Mouse (Mus musculus): ENCODE measurements around the gene Gm10320.
A peak's percentile ranks its signal among the peaks of the same experiment; 100 is the strongest.

Gene Gm10320

DNA sequence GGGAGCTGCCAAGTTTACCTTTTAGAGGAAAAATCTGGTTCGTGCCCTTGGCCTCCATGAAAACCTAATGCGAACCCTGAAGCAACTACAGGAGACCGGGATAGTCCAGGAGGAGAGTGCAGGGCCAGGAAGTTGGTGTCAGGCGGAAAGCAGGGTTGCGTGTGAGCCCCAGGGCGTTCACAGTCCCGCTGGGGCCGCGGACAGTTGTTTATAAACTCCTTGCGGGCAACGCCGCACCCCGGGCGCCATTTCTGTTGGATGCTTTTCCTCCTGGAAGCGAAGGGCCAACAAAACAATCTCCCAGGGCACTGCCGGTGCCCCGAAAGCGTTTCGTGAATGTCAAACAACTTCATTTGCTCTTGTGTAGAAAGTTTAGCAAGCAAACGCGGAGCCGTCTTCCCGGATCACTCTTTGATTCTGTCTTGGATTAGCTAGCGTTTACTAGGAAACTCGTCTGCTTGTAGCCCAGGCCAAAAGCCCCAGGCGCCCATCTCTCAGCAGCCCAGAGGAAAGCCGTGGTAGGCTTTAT lies 11.1 kb upstream of the Gm10320 start:
- no peak for DNase-seq

DNA sequence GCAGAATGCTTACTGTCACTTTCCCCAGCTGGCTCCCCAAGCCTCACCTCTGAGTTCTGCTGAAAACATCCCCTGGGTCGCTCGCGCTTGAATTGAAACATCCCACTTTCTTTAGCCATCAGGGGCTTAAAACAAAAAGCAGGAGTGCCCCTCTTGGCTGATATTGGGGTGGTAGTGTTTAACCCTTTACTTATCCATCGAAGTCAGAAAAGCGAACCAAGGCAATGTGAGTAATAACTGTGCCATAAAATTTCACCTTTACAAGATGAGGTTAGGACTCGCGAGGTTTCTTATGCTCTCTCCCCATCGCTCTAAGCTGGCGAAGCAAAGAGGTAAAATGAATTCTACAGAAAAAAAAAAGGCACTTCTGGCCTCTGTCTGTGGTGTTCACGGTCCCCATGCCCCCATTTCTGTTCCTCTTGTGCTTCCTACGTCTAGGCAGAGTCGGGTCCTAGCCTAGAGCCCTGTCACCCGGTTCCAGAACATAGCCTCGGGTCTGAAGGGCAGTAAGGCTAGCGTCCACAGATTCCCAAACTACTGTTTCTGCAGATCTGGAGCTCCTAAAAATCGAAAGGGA lies 10.5 kb upstream of the Gm10320 start:
- DNase-seq: no peak

DNA sequence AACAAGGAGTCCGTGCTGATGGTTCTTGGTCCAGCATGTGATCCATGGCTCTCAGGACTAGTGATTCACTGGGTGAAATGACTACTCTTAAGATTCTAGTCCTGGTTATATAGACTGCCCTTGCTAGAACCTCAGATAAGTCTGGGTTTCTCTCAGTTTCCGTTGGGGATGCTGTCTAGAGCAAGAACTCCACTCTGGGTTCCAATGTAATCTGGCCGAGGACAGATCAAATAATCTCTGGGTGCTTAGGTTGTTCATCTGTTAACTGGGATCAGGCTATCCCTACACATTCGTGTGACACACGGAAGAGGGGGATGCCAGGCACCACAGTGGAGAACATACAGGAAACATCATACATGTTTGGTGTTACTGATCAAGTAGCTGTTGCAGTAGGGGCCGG lies 9.5 kb upstream of the Gm10320 start:
- no peak for DNase-seq

DNA sequence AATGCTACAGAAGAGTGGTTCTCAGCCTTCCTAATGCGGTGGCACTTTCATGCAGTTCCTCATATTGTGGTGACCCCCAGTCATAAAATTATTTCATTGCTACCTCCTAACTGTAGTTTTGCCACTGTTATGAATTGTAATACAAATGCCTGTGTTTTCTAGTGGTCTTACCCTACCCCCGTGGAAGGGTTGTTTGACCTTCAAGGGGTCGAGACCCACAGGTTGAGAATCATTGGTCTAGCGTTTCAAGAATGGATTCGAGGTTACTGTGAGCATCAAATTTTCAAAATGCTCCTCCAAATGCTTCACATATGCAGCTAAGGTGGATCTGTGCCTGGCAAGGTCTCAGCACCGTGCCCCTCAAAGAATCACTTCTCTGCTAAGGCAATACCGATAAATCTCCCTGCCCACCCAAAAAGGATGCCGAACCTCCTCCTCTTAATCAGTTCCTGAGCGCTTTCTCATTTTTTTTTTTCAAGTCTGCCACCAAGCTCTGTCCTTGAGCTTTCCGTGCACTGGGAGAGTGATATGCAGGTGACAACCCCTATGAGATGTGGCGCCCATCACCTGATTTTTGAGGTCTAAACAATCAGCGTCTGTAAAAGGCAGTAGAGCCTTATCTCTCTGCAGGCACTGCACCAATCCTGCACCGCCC lies 8.8 kb upstream of the Gm10320 start:
- DNase-seq: no peak

DNA sequence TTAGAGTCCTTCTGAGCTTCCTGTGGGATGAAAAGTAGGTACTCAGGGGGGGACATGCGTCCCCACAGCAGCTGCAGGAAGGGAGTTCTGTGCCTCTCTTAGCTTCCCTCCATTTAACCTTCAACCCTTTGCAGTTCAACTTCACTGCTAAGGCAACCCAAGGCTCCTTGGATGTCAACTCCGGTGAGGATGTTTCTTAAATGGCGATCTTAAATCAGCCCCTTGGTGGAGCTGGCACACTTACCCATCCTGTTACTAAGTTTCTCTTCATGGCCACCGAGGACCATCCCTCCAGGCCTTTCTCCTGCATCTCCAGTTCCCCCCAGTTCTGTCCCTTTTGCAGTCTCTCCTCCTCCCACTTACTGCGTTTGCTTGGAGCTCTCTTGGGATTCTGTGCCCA lies 6.8 kb upstream of the Gm10320 start:
- no peak for DNase-seq

DNA sequence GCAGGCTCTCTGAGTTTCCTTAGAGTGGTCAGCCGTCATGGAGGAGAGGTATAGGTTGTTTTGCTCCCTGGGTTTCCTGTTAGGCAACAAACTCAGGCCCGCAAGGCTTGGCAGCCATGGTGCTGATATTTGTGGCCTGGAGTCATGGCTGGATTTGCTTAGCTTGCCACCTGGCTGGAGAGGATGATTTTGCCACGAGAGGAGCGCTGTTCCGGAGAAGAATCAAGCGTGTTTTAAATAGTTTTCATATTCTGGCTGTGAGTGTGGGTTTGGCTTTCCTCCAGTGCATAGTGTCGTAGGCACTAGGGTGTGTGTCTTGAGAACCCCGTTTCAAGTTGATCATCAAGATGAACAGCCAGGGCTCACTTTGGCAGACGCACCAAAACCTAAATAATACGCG lies 6.3 kb upstream of the Gm10320 start:
- no peak for DNase-seq

DNA sequence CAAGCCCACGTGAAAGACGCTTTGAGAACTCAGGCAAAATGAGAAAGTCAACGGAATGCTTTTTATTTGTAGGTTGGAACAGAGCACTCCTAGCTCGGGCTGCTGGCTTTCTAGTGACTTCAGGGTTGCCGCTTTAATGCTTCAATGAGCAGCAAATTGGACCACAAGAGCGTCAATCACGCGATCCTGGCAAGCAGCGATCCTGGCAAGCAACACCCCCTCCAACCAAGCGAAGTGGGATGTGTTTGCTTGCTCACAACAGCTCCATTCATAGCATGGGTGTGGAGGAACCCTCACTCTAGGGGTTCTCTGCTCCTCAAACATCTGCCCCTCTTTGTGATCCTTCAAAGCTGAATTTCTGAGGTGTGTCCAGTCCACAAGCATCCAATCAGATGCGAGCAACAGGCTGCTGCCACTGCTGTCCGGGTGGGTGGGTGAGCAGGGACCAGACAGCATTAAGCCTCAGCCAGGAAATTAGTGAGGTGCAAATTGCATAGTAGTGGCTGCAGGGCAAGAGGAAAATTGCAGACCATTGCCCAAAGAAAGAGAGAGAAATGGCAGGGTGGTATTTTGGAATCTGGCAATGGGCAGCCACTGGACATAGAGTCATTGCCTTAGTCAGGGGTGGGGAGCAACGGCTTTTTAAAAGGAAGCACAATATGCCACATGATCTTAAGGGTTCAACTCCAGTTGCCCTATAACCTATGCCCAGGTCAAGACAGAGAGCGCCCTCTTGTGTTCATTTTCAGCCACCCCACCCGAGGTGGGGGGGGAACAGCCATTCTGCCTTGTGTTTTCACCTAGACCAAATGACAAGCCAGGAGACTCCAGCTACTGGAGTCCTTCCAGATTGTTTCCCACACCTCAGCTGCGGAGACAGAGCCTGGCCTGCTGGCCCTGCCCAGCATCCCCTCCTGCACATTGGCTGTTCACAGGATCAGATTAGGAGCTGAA lies 5.4 kb upstream of the Gm10320 start:
- no peak for DNase-seq

DNA sequence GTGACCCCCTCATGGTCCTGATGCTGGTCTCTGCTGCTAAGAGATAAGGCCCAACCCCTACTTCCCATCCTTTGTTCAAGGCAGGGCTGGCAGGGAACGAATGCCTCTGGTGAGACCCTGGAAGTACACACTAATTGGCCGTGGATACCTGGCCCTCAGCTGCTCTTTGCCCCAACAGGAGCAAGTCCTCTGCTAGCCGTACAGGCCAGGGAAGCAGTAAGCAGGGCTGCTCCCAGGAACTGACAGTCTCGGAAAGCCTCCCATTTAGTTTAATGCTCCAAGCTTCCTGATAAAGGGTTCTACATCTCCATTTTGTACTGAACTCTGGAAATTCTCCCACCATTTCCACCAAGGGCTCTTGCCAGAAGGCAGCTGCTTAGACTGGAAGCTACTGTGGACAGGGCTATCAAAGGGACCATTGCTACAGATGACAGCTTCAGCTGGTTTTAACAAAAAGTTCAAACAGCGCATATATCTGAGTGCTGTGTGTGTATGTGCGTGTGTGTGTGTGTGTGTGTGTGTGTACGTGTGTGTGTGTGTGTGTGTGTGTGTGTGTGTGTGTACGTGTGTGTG lies 2.8 kb upstream of the Gm10320 start:
- no peak for DNase-seq

DNA sequence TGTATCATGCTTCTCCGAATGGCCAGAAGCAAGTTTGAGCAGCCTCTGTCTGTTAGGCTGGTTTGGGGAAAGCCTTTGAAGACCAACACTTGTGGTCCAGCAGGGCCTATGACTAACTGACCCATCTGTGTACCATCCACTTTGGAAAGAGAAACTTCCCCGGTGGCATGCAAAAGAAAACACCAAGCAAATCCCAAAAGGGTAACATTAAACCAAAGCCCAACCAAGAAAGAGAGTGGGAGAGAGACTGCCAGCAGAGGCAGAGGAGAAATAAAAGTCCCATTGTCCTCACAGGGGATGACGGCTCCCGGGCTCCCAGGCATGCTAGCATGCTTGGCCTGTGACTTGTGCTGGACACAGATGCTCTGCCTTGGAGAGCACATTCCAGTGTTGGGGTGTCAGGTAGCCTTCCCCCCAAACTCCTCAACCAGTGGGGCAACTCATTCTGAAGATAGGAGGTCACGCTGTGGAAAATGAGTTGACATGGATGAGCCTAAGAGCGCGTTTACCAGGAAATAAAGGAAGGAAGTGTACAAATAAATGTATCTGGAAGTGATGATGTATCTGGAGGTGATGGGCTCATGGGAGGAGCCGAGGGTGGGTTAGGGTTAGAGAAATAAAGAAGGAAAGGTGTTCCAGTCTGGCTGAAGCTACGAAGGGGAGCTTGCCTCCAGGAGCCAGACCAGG lies 911 bp upstream of the Gm10320 start:
- no peak for DNase-seq

DNA sequence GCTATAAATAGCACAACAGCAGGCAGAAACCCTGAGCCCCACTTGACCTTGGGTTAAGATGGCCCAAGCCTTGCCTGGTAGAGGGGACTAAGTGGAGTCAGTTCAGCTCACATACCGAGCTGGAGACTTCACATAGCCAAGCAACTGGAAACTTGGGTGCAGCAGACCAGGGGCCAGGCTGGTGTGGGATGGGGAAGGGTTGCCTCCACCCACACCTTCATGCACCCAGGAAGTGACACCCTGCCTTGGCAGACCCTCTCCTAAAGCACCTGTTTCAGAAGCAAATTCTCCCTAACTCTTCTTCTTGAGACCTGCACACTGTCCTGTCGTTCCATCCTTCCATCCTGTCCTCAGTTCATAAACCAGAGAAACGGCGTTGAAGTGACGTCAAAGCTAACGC lies 5.1 kb downstream of the Gm10320 start:
- DNase-seq: no peak

DNA sequence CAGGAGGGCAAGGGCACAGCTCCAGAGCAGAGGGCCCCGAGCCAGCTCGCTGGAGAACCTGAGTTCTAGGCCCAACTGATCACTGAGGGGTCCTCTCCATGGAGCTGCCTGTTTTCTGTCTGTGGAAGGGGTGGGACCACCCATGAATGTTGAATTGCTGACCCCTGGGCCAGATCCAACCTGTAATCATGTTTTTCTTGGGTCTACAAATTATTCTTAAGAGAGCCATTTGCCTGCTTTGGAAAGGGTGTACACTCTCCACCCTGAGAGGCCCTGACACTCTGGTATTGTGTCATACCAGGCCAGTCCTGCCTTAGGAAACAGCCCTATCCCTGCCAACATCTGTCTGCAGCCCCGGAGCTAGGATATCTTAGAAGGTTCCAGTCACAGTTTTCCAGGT lies 5.6 kb downstream of the Gm10320 start:
- DNase-seq: no peak

DNA sequence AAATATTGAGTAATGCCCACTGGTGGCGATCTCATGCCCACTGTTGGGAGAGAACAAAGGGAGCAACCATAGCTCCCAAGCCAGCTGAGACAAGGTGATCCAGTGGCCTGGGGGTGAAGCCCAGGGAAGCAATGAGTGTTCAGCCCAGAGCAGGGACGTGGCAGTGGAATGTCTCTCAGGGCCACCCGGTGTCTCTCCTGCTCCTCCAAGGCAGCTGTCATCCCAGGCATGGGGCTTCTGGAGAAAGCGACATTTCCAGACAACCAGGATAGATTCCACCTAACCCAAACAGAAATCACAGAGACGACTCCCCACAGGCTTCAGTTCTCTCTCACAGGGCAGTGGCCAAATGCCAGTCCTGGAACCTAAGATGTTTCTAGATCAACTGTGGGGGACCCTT lies 6.4 kb downstream of the Gm10320 start:
- DNase-seq: no peak

DNA sequence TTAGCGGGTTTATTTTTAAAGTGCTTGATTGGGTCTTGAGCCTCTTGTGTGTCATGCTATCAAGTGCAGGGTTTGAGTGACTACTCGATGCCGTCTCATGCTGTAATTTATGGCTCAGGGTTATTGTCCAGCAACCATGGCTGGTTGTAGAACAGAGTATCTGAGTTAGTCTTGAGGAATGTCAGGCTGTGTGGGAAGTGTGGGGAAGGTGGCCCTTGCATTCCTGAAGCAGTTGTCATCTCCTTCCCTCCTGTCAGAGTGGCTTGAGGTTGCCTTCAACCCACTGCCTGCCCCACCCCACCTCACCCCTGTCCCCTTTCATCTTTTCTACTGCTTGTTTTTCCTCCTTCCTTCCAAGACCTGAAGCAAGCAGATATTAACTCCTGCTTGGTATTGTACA lies 13.8 kb downstream of the Gm10320 start:
- DNase-seq: no peak

DNA sequence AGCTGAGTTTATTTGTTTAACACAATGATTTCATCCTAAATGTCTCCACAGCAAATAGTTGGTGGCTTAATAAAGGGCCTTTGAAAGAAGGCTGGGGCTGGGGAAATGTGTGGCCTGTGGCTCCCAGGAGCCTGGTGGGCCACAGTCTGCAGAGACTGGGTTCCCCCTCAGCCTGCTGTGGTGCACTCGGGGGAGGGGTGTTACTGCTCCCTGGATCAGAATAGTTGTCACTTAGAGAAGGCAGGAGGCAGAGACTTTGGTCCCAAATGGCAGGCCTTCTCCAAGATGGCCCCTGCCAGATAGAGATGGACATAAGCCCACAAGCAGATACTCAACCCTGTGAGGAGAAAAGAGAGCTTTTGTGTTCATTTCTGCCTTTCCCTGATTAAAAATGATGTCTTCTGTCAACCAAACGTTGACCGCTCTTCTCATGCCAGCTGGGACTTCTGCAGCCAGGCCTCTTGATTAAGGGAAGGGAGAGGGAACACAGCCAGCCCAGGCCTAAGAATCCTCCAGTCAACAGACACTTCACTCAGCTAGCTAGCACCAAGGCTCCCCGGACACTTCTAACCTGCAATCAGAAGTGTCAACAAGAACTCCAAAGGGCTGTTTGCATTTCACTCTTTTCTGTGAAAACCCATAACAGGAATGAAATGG lies 14.8 kb downstream of the Gm10320 start:
- no peak for DNase-seq

DNA sequence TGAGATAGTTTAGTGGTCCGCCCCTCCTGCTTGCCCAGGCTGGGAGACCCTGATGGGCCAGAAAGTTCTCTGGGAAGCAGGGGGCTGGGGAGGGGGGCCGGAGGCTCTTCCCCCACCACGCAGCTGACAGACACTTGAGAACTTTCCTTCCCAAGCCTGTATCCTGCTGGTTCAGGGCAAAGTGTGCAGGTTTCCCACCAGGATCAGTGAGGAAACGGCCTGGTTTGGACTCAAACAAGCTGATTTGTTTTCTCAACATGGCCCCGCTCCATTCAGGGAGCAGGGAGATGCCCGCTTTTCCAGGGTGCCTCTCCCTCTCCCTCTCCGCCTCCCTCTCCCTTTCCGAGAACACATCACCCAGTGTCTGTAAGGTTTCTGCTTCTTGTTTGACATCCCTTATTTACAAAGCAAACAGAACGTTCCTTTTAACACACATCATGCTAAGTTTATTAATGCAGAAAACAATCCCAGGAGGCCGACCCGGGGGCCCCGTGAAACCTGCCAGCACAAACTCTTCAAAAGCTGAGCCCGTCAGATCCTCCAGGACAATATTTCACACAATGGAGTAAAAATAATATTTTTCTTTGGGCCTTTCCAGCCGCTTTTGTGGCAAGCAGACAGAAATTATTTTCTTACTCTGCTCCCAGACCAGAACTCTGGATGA lies 15.5 kb downstream of the Gm10320 start:
- DNase-seq: no peak

DNA sequence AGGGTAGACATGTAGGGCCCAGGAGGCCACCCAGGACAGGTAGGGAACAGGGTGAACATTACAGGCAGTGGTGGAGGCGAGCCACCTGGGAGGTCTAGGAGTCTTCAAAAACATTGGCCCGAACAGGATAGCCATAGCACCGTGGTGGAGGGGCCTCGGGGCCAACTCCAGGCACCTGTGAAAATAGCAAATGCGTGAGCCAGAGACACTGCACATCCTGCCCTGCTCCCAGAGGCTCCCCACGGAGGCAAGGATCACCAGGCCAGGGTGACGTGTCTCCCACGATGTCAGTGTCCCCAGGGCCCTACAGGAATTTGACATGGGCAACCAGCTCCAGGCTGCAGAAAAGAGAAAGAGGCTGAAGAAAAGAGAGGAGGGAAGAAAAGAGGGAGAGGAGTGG lies 16.1 kb downstream of the Gm10320 start:
- no peak for DNase-seq

DNA sequence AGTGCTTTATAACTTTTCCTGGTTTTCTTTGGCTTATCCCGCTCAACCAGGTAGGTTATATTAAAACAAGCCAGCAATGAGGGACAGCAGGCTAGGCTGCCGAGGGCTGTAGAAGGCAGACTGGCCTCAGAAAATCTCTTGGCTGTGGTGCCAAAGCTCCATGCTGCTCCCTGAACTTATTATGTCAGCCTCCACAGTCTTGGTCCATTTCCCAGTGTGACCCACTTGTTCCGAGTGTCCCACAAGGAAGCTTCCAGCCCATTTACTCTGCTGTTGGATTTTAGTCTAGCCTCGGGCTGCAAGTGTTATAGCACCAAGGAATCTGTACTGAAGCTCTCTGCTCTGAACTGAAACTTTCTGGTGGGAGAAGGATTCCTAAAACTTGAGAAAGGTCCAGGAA lies 18.8 kb downstream of the Gm10320 start:
- DNase-seq: no peak

DNA sequence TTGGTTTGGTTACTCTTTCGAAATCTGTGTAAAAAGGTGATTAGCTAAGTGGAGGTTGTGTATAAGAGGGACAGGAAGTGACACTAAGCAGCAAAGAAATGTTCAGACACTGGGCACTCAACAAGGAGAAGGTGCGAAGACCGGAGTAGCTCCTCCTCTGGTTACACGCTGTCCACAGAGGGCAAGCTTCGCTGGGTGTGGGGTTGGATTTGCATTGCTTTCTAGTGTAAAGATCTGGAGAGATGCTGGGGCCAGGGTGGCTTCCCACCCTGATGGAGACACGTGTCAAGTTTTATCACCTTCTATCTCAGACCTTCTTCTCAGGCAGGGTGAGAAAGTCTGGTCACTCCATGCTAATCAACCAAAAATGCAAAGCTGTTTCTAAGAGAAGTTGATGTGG lies 20.0 kb downstream of the Gm10320 start:
- DNase-seq: no peak

DNA sequence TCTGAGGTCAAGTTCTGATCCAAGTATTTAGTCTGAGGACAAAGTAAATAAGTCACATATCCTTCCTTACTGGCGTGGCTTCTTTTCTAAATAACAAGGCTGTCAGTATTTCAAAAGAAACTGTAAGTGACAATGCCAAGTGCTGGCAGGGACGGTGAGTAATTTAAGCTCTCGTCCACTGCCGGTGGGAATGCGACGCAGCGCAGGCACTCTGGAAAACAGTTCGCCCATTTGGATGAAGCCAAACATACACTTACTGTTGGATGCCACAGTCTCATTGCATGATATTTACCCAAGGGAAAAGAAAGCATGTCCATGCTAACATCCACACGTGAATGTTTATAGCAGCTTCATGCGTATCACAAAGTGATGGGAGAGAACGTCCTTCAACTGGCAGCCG lies 21.5 kb downstream of the Gm10320 start:
- no peak for DNase-seq

DNA sequence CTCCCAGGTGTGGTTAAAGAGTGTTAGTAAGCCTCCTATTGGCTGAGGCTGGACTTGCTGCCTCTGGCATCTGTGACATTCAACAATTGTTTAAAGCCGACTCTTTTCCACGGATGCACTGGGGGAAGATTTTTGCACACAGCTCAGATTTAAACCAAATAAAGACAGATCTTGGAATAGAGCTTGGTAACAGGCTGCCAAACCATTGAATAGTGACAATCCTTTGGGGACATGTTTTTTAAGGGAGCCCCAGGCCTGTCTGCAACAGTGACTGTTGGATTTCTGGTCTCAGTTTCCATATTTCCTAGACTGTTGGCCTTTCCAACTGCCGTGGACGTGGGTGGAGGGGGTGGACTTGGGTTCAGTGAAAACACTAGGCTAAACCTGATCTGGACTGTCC lies 21.9 kb downstream of the Gm10320 start:
- DNase-seq: no peak

DNA sequence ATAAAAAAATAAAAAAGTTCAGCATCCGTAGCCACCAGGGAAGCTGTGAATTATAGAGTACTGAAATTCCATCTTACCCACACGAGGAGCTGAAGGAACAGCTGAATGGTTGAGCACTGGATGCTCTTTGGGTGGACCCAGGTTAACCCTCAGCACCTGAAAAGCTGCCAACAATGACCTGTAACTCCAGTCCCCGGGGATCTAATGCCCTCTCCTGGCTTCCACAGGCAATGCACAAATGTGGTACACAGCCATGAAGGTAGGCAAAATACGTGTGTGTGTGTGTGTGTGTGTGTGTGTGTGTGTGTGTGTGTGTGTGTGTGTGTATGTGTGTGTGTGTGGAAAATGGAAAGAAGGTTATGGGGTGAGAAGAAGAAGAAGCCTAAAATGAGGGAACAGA lies 30.3 kb downstream of the Gm10320 start:
- DNase-seq: no peak

DNA sequence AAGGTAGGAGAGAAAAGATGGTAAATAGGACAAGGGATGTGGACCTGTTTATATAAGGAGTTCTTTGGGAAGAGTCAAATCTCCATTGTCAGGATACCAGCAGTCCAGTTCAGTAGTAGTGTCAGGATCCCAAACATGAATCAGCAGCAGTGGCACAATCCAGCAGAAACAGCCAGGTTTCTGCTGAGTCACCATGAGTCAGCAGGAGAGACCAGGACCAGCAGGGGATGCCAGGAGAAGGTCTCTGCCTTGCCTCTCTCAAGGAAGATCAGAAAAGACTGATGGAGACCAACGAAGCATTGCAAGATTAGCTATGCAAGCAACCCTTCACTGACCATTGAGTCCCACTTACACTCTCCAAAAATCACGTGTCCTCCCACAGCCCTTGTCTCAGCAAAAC lies 35.4 kb downstream of the Gm10320 start:
- DNase-seq: peak; percentile 61
